Mouse (Mus musculus): ENCODE data around the gene Gm15114. TPM values are rescaled to one million over a fixed set of nuclear protein-coding genes. Genes with fewer than 3 reads are reported as not detected.
"Not testable (repeated sequence)": the region's sequence is repeated elsewhere in the genome, so short reads cannot be mapped to it uniquely, and the experiment has no call there.

The Gm15114 gene
- not detected in 2 replicates for total RNA-seq (2017)

DNA sequence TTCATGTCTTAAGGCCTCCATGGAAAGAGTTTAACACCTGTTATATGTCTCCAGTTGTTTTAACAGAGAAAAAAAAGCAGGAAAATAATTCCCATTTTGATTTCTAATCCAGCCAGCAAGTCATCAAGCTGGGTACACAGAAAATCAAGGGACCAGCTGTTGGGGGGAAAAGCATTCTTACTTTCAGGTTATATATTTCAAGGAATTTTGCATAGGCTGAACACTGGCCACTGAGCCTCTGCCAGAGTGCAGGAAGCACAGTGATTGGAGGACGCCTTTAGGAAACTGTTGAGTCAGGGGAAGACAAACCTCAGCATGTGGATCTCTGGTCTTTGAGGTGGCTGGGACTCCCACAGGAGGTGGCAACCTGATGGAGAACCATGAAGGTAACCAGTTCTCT is at the start of gene Gm15114:
TSS of gene Gm15114 (plus strand) at position 301 of the 400 bp plus-strand sequence.
- ATAC-seq (replicated peaks in 1 of 2; ENCODE audit: insufficient read depth in 1 of 2, low FRiP score in 2 of 2, low TSS enrichment in 1 of 2, low read depth in 1 of 2, poor library complexity in 2 of 2, severe bottlenecking in 2 of 2): not testable (repeated sequence)

Other genes starting within 250 kb of the Gm15114 start
- not detected in 2 replicates for gene Gm8334, start 126.2 kb downstream of the Gm15114 start, total RNA-seq (2017)
- gene Gm15127, start 174.6 kb downstream of the Gm15114 start, total RNA-seq (2017): not detected in 2 replicates